Mouse (Mus musculus) lung, postnatal 10 days (tissue): ENCODE measurements around the gene Ppp2r5b.
A peak's percentile ranks its signal among the peaks of the same experiment; 100 is the strongest.

ENCODE experiments used
- DNase-seq: peaks from one replicate; pipeline ENCODE4 v3.0.0; 2021

Ppp2r5b gene

GRCm38 (mm10) chr19:6235084-6236052, at the start of gene Ppp2r5b:
Gene Ppp2r5b, minus strand, starts transcription at chr19:6235872.
- peak; percentile 98 for DNase-seq

GRCm38 (mm10) chr19:6285226-6285625, 49.6 kb upstream of the Ppp2r5b start:
- DNase-seq = no peak

- no peak for DNase-seq
These were observed 48.8 kb upstream of the Ppp2r5b start for GRCm38 (mm10) chr19:6284502-6284901.

- no peak for DNase-seq
These were observed 47.3 kb upstream of the Ppp2r5b start for GRCm38 (mm10) chr19:6283001-6283400.

GRCm38 (mm10) chr19:6281122-6282020, 45.7 kb upstream of the Ppp2r5b start:
- no peak for DNase-seq

- no peak for DNase-seq
These were observed 44.9 kb upstream of the Ppp2r5b start for GRCm38 (mm10) chr19:6280554-6280953.

- no peak for DNase-seq
These were observed 43.9 kb upstream of the Ppp2r5b start for GRCm38 (mm10) chr19:6279481-6280144.

GRCm38 (mm10) chr19:6278439-6279073, 42.9 kb upstream of the Ppp2r5b start:
- peak; percentile 54 for DNase-seq

- DNase-seq = peak; percentile 90
These were observed 42.2 kb upstream of the Ppp2r5b start for GRCm38 (mm10) chr19:6277661-6278438.

GRCm38 (mm10) chr19:6276426-6277421, 41.1 kb upstream of the Ppp2r5b start, which contains the start of gene Ehd1:
Gene Ehd1, plus strand, starts transcription at chr19:6276725.
- DNase-seq = peak; percentile 98

GRCm38 (mm10) chr19:6275740-6276389, 40.2 kb upstream of the Ppp2r5b start:
- DNase-seq = peak; percentile 54

- no peak for DNase-seq
These were observed 38.4 kb upstream of the Ppp2r5b start for GRCm38 (mm10) chr19:6273998-6274608.

GRCm38 (mm10) chr19:6273592-6273991, 37.9 kb upstream of the Ppp2r5b start:
- DNase-seq = no peak

- DNase-seq = peak; percentile 57
These were observed 37.1 kb upstream of the Ppp2r5b start for GRCm38 (mm10) chr19:6272738-6273137.

GRCm38 (mm10) chr19:6272053-6272452, 36.4 kb upstream of the Ppp2r5b start:
- DNase-seq = no peak

- DNase-seq = no peak
These were observed 35.5 kb upstream of the Ppp2r5b start for GRCm38 (mm10) chr19:6271206-6271605.

GRCm38 (mm10) chr19:6270661-6271060, 35.0 kb upstream of the Ppp2r5b start:
- DNase-seq = no peak

GRCm38 (mm10) chr19:6269798-6270475, 34.3 kb upstream of the Ppp2r5b start:
- no peak for DNase-seq
